ENCODE assay signal across 22 mouse cellular contexts in genomic region chr5:128369111-128369510, GRCm38 (mm10).
DNase-seq lines count a peak whose midpoint lies in the region; ATAC-seq and TF ChIP-seq lines count a peak whose summit lies in the region.
"Had no signal": no experiment of that assay in that cellular context is flagged by ENCODE, and none has a peak within 500 bp of the region (broad histone marks: within the 10 kb centered on the region; RNA-seq: fewer than 3 reads in every experiment).

No protein-coding gene starts in this region.

- H3K4me2 ChIP-seq in forebrain, postnatal 0 days (ENCODE audit: low read depth) = no peak overlapping the region
- H3K4me2 ChIP-seq: embryonic facial prominence, embryonic 13.5 days; forebrain, embryonic 13.5 days; hindbrain, embryonic 13.5 days had no signal

- ATAC-seq in forebrain, postnatal 0 days = no peak
- ATAC-seq: activated CD4-positive, CD25-positive, alpha-beta regulatory T cell, adult 4 months; forebrain, embryonic 13.5 days; hindbrain, postnatal 0 days; Patski had no signal

- H3K9ac ChIP-seq in forebrain, postnatal 0 days = no peak overlapping the region
- H3K9ac ChIP-seq: embryonic facial prominence, embryonic 13.5 days; forebrain, embryonic 13.5 days; hindbrain, embryonic 13.5 days had no signal

- H3K4me3 ChIP-seq in forebrain, postnatal 0 days (ENCODE audit: low read depth, low read length) = no peak overlapping the region
- H3K4me3 ChIP-seq in forebrain, embryonic 10.5 days = no peak overlapping the region
- H3K4me3 ChIP-seq: embryonic facial prominence, embryonic 13.5 days; forebrain, embryonic 13.5 days; gastrocnemius, adult 2 months; heart, embryonic 10.5 days; hindbrain, embryonic 13.5 days had no signal

- no peaks in the 10 kb centered on the region for H3K36me3 ChIP-seq in forebrain, postnatal 0 days (ENCODE audit: insufficient read depth)
- no peaks in the 10 kb centered on the region for H3K36me3 ChIP-seq in forebrain, embryonic 10.5 days (replicated peaks)
- H3K36me3 ChIP-seq: embryonic facial prominence, embryonic 13.5 days; heart, embryonic 10.5 days; hindbrain, embryonic 13.5 days had no signal

- TF ChIP-seq CTCF in forebrain, postnatal 0 days (IDR thresholded peaks at IDR 0.05; ENCODE audit: low read depth) = no peak

- 56% methylated on average over 7 of the region's 7 CpGs for WGBS in forebrain, postnatal 0 days
- 96% methylated on average over 7 of the region's 7 CpGs for WGBS in forebrain, embryonic 10.5 days

- H3K27ac ChIP-seq in forebrain, postnatal 0 days (ENCODE audit: low read depth, low read length) = no peak overlapping the region
- no peak overlapping the region for H3K27ac ChIP-seq in forebrain, embryonic 10.5 days
- H3K27ac ChIP-seq: embryonic facial prominence, embryonic 13.5 days; forebrain, embryonic 13.5 days; gastrocnemius, adult 2 months; heart, embryonic 10.5 days; hindbrain, embryonic 13.5 days; hindbrain, postnatal 0 days had no signal

- peaks cover 3% of the 10 kb centered on the region; the same call in 1 of the 2 replicates for H3K4me1 ChIP-seq in forebrain, postnatal 0 days (ENCODE audit: insufficient read depth)
- H3K4me1 ChIP-seq in forebrain, embryonic 10.5 days = no peaks in the 10 kb centered on the region
- H3K4me1 ChIP-seq: embryonic facial prominence, embryonic 13.5 days; forebrain, embryonic 13.5 days; heart, embryonic 10.5 days; hindbrain, embryonic 13.5 days had no signal

- no peaks in the 10 kb centered on the region for H3K9me3 ChIP-seq in forebrain, postnatal 0 days (ENCODE audit: low read length)
- H3K9me3 ChIP-seq in forebrain, embryonic 10.5 days = no peaks in the 10 kb centered on the region
- H3K9me3 ChIP-seq: forebrain, embryonic 13.5 days; heart, embryonic 10.5 days; hindbrain, embryonic 13.5 days had no signal

- H3K27me3 ChIP-seq in forebrain, postnatal 0 days (ENCODE audit: insufficient read depth, low read length) = no peaks in the 10 kb centered on the region
- H3K27me3 ChIP-seq in forebrain, embryonic 10.5 days (ENCODE audit: poor library complexity, severe bottlenecking) = no peaks in the 10 kb centered on the region
- H3K27me3 ChIP-seq: embryonic facial prominence, embryonic 13.5 days; forebrain, embryonic 13.5 days; hindbrain, embryonic 13.5 days; Patski had no signal

- peak; percentile 31 for DNase-seq in forebrain, postnatal 0 days
- no peak for DNase-seq in forebrain, embryonic 10.5 days (ENCODE audit: extremely low spot score, low spot score)
- DNase-seq in layer of hippocampus, adult 9-10 months (ENCODE audit: low spot score) = peak; percentile 32
- DNase-seq in layer of hippocampus, postnatal 10 days (ENCODE audit: low spot score in 2 of 2) = no peak
- peak; percentile 80 for DNase-seq in brain, adult 2 months (ENCODE audit: low read depth, low spot score)
- peak; percentile 81 for DNase-seq in telencephalon, adult 2 months (ENCODE audit: low read depth, low spot score)
- no peak for DNase-seq in spleen, postnatal 4 days (ENCODE audit: low spot score in 2 of 2)
- DNase-seq: adrenal gland, postnatal 14 days; cerebellum, adult 11 months; cerebellum, adult 9-10 months; cerebellum, postnatal 25 days; gastrocnemius, adult 2 months; gastrocnemius, postnatal 36 days; heart, postnatal 10 days; heart, postnatal 4 days had no signal

Comparison
In these comparisons a context has a peak if more than half of its experiments do, and no peak if none do; other contexts are left out.
1. DNase-seq: peak in forebrain, postnatal 0 days (single experiment), layer of hippocampus, adult 9-10 months (single experiment), brain, adult 2 months (single experiment) and telencephalon, adult 2 months (single experiment); none in forebrain, embryonic 10.5 days (single experiment), layer of hippocampus, postnatal 10 days (0 of 2) and spleen, postnatal 4 days (0 of 2).